Mouse (Mus musculus) liver, adult 2 months (tissue): ENCODE data around the gene Pxmp2.

Experiments
- CTCF ChIP-seq: fragments of 200-500 bp; IDR thresholded peaks from 2 replicates; pipeline ENCODE4 v1.5.1; 2011; ENCODE audit warnings: low read depth, low read length, control low read depth
- POLR2A ChIP-seq: fragments of 200-500 bp; IDR thresholded peaks from 2 replicates; pipeline ENCODE4 v1.6.1; 2011; ENCODE audit warnings: low read length, control low read depth; ENCODE audit not compliant: insufficient read depth; ENCODE audit errors: extremely low read depth

GRCm38 (mm10) chr5:110244091-110244490, 41.9 kb downstream of the Pxmp2 start:
- no peak for TF ChIP-seq CTCF
- no peak for TF ChIP-seq POLR2A
